Mouse (Mus musculus) kidney, embryonic 14.5 days (tissue): Measurements from ENCODE around the gene Chst12. TPM values are rescaled to one million over a fixed set of nuclear protein-coding genes. Genes with fewer than 3 reads are reported as not detected.

Source experiments
- ATAC-seq: fragments of 200-750 bp; cut with Nextera tagmentation; 2 replicates; pipeline ENCODE4 v1.8.0; 2017; ENCODE audit warnings: moderate number of reproducible peaks, mild to moderate bottlenecking, moderate TSS enrichment, moderate library complexity; ENCODE audit not compliant: low FRiP score, low TSS enrichment
- H3K27ac ChIP-seq: fragments of 300-500 bp; sonication (generic); 2 replicates; pipeline ENCODE4 v1.5.1; 2014; ENCODE audit warnings: low read depth, mild to moderate bottlenecking, low read length, moderate library complexity, mixed read lengths
- H3K27me3 ChIP-seq: fragments of 300-500 bp; sonication (generic); 2 replicates; pipeline ENCODE4 v1.6.1; 2014; ENCODE audit warnings: mild to moderate bottlenecking, low read length; ENCODE audit not compliant: control insufficient read depth, insufficient read depth
- H3K36me3 ChIP-seq: fragments of 300-500 bp; sonication (generic); 2 replicates; pipeline ENCODE4 v1.6.1; 2014; ENCODE audit warnings: low read length, mixed read lengths; ENCODE audit not compliant: control insufficient read depth, insufficient read depth
- H3K4me1 ChIP-seq: fragments of 300-500 bp; sonication (generic); 2 replicates; pipeline ENCODE4 v1.6.1; 2014; ENCODE audit warnings: low read length, mixed read lengths; ENCODE audit not compliant: control insufficient read depth, insufficient read depth
- H3K4me2 ChIP-seq: fragments of 300-500 bp; sonication (generic); replicated peaks from 2 replicates; pipeline ENCODE4 v1.6.1; 2014; ENCODE audit warnings: low read depth, mild to moderate bottlenecking, low read length
- H3K4me3 ChIP-seq: fragments of 300-500 bp; sonication (generic); 2 replicates; pipeline ENCODE4 v1.5.1; 2014; ENCODE audit warnings: mild to moderate bottlenecking, low read length
- H3K9ac ChIP-seq: fragments of 300-500 bp; sonication (generic); 2 replicates; pipeline ENCODE4 v1.6.1; 2014; ENCODE audit warnings: low read depth, mild to moderate bottlenecking, low read length, moderate library complexity
- H3K9me3 ChIP-seq: fragments of 300-500 bp; sonication (generic); 2 replicates; pipeline ENCODE4 v1.6.1; 2016; ENCODE audit warnings: low read length; ENCODE audit not compliant: control insufficient read depth
- WGBS: fragments of 180-500 bp; shearing (Covaris S2); extraction: QIAGEN DNeasy Blood & Tissue Kit; methylation state at CpG from one replicate; pipeline ENCODE4 v1.1.7; 2014; 5-methylcytosine and 5-hydroxymethylcytosine counted together
- polyA plus RNA-seq: library from polyadenylated mRNA; unstranded; fragments of >200 nt; fragmentation: Nextera tagmentation; extraction: Ambion mirVana; gene quantifications from 2 replicates; pipeline ENCODE4 v1.2.1, GENCODE M21; 2014

The Chst12 gene
- polyA plus RNA-seq, 1 experiment from 2014 or later = 17.5 TPM

DNA sequence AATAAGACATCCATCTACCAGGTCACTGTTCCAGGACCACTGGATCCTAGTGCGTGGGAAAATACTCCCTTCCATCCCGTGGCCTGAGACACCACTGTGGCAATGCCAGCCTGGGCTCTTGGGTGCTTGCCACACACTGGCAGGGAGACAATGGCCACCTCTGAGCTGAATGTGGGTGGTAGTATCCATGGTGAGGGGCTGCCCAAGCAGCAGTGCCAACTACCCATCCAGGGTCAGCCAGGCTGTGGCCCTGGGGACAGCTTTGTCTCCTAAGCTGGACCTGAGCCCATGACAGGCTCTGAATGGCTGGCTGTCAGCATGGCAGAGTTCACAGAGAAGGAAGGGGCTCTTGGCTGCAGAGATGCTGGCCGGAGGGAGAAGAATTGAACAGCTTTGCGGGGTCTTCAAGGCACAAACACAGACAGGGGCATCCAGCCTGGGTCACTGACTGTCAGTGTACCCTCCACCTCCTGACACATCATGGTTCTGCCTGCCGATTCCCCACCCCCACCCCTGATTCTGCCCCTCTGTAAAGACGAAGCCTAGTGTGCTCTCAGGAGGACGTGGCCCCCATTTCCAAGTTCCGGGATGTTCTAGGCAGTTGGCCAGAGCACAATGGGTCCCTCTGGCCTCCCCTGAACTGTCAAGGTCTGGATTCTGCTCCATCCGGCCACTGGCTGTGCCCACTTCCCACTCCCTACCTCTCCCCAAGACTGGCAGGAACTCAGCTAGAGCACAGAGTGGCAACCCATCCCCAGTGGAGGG lies 37.6 kb downstream of the Chst12 start:
- Histone ChIP-seq H3K27ac (no peak overlapping the region), H3K36me3 (no peaks in the 10 kb centered on the region), H3K4me3 (no peak overlapping the region), H3K4me2 (no peak overlapping the region), H3K9ac (no peak overlapping the region), H3K4me1 (no peaks in the 10 kb centered on the region), H3K27me3 (no peaks in the 10 kb centered on the region), H3K9me3 (no peaks in the 10 kb centered on the region)
- WGBS = 74% methylated on average over 9 of the region's 9 CpGs
- no peak for ATAC-seq

DNA sequence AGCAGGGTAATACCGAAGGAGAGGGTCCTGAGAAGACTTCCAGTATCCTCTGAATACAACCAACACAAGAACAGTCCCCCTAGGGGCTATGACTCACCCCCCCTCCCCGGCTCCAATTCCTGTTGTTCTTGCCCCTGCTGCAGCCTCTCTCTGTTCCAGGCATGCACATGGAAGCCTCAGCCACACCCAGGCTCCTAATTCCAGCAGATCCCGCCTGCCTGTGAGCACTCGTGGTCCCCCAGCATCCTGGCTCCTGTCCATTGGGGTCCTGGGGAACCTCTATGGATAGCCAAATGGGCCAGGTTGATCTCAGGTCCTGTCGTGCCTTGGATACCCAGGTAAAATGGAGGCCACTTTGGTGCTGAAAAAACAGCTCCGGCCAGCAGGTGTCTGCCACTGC lies 40.3 kb downstream of the Chst12 start:
- H3K9me3 ChIP-seq = no peaks in the 10 kb centered on the region
- H3K36me3 ChIP-seq = no peaks in the 10 kb centered on the region
- H3K4me2 ChIP-seq = no peak overlapping the region
- H3K27me3 ChIP-seq = no peaks in the 10 kb centered on the region
- no peak overlapping the region for H3K27ac ChIP-seq
- 63% methylated on average over 6 of the region's 6 CpGs for WGBS
- H3K9ac ChIP-seq = no peak overlapping the region
- no peaks in the 10 kb centered on the region for H3K4me1 ChIP-seq
- H3K4me3 ChIP-seq = no peak overlapping the region
- ATAC-seq = no peak

GRCm38 (mm10) chr5:140546332-140546731 lies 41.0 kb downstream of the Chst12 start:
- no peaks in the 10 kb centered on the region for H3K9me3 ChIP-seq
- H3K27me3 ChIP-seq = no peaks in the 10 kb centered on the region
- H3K4me1 ChIP-seq = no peaks in the 10 kb centered on the region
- 88% methylated on average over 19 of the region's 19 CpGs for WGBS
- H3K4me2 ChIP-seq = no peak overlapping the region
- H3K36me3 ChIP-seq = no peaks in the 10 kb centered on the region
- H3K9ac ChIP-seq = no peak overlapping the region
- ATAC-seq = no peak
- no peak overlapping the region for H3K27ac ChIP-seq
- no peak overlapping the region for H3K4me3 ChIP-seq

DNA sequence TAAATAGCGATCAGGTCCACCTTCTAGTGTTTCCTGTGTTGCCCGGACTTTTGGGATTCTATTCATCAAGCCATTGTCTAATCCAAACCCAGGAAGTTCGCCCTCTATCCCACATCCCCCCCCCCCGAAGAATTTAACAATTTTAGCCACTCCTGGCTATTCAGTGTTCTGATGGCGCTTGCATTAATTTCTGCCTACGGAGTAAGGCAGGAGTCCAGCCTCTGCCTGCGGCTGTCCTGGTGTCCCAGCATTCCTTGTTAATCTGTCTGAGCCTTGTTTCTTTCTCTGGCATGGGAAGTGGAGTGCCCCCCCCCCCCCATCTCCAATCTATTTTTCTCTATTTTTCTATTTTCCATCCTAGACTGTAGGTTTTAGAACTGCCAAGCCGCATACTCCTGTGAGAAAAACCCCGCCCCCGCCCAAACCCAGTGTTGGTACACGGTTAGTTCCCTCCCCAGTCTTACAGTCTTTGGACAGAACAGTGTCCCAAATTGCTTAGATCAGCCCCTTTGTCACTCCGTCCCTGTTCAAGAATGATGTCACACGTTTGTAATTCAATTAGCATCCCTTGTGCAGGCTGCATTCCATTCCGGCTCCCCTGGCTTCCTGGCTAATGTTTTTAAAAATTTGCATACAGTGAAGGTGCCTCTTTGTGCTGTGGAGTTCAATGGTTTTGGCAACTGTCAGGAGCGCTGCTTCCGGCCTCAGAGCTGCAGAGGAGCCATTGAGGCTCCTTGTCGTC lies 44.1 kb downstream of the Chst12 start:
- Histone ChIP-seq H3K27me3 (no peaks in the 10 kb centered on the region), H3K4me3 (no peak overlapping the region), H3K9me3 (no peaks in the 10 kb centered on the region), H3K9ac (no peak overlapping the region), H3K4me1 (no peaks in the 10 kb centered on the region), H3K27ac (no peak overlapping the region), H3K36me3 (no peaks in the 10 kb centered on the region), H3K4me2 (no peak overlapping the region)
- 48% methylated on average over 17 of the region's 17 CpGs for WGBS
- 0 out of 2 replicates have a peak, but pooled peaks have one; percentile 58 for ATAC-seq

DNA sequence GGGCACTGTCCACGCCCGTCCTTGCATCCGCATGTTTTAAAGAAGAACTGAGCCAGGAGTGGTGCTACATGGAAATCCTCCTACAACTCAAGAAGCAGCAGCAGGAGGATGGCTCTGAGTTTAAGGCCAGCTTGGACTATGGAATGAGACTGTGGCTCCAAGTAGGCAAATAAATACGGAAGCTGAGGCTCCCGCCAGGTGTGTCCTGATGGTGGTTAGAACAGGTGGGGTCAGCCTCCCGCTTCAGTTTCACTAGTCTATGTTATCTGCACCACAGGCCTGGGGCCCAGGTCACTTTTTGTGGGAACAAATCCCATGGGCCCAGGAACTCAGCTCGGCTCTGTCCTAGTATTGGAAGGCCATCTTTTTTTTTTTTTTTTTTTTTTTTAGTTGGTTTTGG lies 48.4 kb downstream of the Chst12 start:
- no peak for ATAC-seq
- 92% methylated on average over 7 of the region's 7 CpGs for WGBS

GRCm38 (mm10) chr5:140556859-140557258 lies 51.5 kb downstream of the Chst12 start:
- H3K27ac ChIP-seq = no peak overlapping the region
- no peak for ATAC-seq
- no peak overlapping the region for H3K9ac ChIP-seq
- no peaks in the 10 kb centered on the region for H3K27me3 ChIP-seq
- no peak overlapping the region for H3K4me2 ChIP-seq
- no peak overlapping the region for H3K4me3 ChIP-seq
- H3K36me3 ChIP-seq = no peaks in the 10 kb centered on the region
- H3K4me1 ChIP-seq = no peaks in the 10 kb centered on the region
- H3K9me3 ChIP-seq = no peaks in the 10 kb centered on the region
- 59% methylated on average over 3 of the region's 3 CpGs for WGBS

More for the DNA sequence above, 48.4 kb downstream of the Chst12 start:
- no peaks in the 10 kb centered on the region for H3K36me3 ChIP-seq
- H3K9me3 ChIP-seq = no peaks in the 10 kb centered on the region
- no peak overlapping the region for H3K4me3 ChIP-seq
- no peak overlapping the region for H3K9ac ChIP-seq
- H3K27me3 ChIP-seq = no peaks in the 10 kb centered on the region
- H3K4me1 ChIP-seq = no peaks in the 10 kb centered on the region
- no peak overlapping the region for H3K4me2 ChIP-seq
- H3K27ac ChIP-seq = no peak overlapping the region

DNA sequence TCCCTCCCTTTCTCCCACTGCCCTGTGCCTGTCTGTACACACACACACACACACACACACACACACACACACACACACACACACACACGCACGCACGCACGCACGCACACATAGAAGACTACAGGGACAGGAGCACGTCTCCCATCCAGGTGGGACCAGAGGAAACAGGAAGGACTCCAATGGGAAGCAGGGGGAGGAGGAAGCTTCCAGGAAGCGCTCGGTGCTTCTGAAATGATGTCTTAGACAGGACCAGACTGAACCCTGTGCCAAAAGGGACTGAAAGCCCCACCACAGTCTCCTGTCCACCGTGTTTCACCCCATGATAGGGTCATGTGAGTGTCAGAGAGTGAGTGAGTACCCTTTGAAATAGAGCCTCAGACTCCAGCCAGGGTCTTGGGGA lies 57.3 kb downstream of the Chst12 start:
- Histone ChIP-seq H3K4me1 (peaks cover 23% of the 10 kb centered on the region), H3K4me3 (no peak overlapping the region), H3K4me2 (no peak overlapping the region), H3K27me3 (no peaks in the 10 kb centered on the region), H3K27ac (no peak overlapping the region), H3K9ac (no peak overlapping the region), H3K9me3 (no peaks in the 10 kb centered on the region), H3K36me3 (no peaks in the 10 kb centered on the region)
- WGBS = 74% methylated on average over 7 of the region's 9 CpGs
- ATAC-seq = no peak

DNA sequence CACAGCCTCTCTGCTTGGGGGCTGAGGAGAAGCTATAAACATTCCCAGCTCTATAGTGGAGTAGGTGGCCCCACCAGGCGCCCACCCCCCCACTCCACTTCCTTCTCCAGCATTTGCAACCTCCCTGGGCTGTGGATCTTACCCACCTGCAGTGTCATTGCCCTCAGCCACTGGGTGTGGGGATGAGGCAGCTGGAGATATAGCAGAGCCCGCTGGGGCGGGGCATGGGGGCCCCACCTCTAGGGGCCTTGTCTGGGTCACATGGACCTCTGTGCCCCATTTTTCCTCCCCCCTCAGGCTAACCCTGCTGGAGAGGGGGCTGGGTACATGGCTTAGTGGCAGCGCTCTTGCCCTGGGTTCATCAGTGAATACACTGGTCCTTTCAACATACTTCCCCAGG lies 59.5 kb downstream of the Chst12 start, which contains the start of gene Grifin:
TSS of gene Grifin (minus strand) at position 176 of the 400 bp plus-strand sequence.
- WGBS = 93% methylated on average over 4 of the region's 4 CpGs
- Histone ChIP-seq H3K27me3 (no peaks in the 10 kb centered on the region), H3K36me3 (no peaks in the 10 kb centered on the region), H3K4me3 (no peak within 1 kb of the TSS), H3K4me2 (peak within 1 kb of the TSS; percentile 3; the same call in 1 of the 2 replicates), H3K9ac (peak within 1 kb of the TSS; percentile 34; the same call in 1 of the 2 replicates), H3K27ac (peak within 1 kb of the TSS; percentile 17; the same call in 1 of the 2 replicates), H3K9me3 (no peaks in the 10 kb centered on the region), H3K4me1 (peaks cover 33% of the 10 kb centered on the region)
- ATAC-seq = no peak

GRCm38 (mm10) chr5:140565451-140565850 lies 60.1 kb downstream of the Chst12 start:
- peak overlapping the region; percentile 3; the same call in 1 of the 2 replicates for H3K4me2 ChIP-seq

More at GRCm38 (mm10) chr5:140565451-140565850, 60.1 kb downstream of the Chst12 start:
- H3K9ac ChIP-seq = peak overlapping the region; percentile 34; the same call in 1 of the 2 replicates
- H3K27me3 ChIP-seq = no peaks in the 10 kb centered on the region
- no peak overlapping the region; the same call in 1 of the 2 replicates for H3K27ac ChIP-seq
- WGBS = 54% methylated on average over 5 of the region's 5 CpGs
- H3K4me3 ChIP-seq = no peak overlapping the region
- peaks cover 33% of the 10 kb centered on the region for H3K4me1 ChIP-seq
- no peaks in the 10 kb centered on the region for H3K9me3 ChIP-seq
- peak; percentile 61; the same call in 1 of the 2 replicates for ATAC-seq
- no peaks in the 10 kb centered on the region for H3K36me3 ChIP-seq
